Mouse (Mus musculus) E14TG2a.4 (cell line): ENCODE measurements around the gene Cers5.
A peak's percentile ranks its signal among the peaks of the same experiment; 100 is the strongest.
"Not testable (repeated sequence)": the region's sequence is repeated elsewhere in the genome, so short reads cannot be mapped to it uniquely, and the experiment has no call there.

ENCODE experiments used
- H3K27me3 ChIP-seq: 2 replicates; pipeline ENCODE4 v1.6.1; 2014; ENCODE audit warnings: low read length, control low read depth; ENCODE audit not compliant: insufficient read depth
- H3K36me3 ChIP-seq: 2 replicates; pipeline ENCODE4 v1.6.1; 2014; ENCODE audit warnings: low read length, control low read depth; ENCODE audit not compliant: insufficient read depth
- H3K4me1 ChIP-seq: replicated peaks from 2 replicates; pipeline ENCODE4 v1.6.1; 2014; ENCODE audit warnings: low read depth, low read length, control low read depth
- H3K4me3 ChIP-seq: replicated peaks from 2 replicates; pipeline ENCODE4 v1.5.1; 2014; ENCODE audit warnings: mild to moderate bottlenecking, low read length
- H3K9me3 ChIP-seq: 2 replicates; pipeline ENCODE4 v1.6.1; 2014; ENCODE audit warnings: low read length, control low read depth
- CTCF ChIP-seq: conservative IDR thresholded peaks from 2 replicates; pipeline ENCODE4 v1.5.1; 2014; ENCODE audit warnings: low read length
- NANOG ChIP-seq: IDR thresholded peaks from 2 replicates; pipeline ENCODE4 v1.6.1; 2014; ENCODE audit warnings: borderline replicate concordance, low read length, mixed read lengths
- POU5F1 ChIP-seq: IDR thresholded peaks from 2 replicates; pipeline ENCODE4 v1.6.1; 2014; ENCODE audit warnings: low read length, borderline replicate concordance

Gene Cers5

GRCm38 (mm10) chr15:99772881-99772924 lies at the start of gene Cers5:
Cers5 (minus strand) TSS chr15:99772885.
- not testable (repeated sequence) for H3K27me3 ChIP-seq, H3K36me3 ChIP-seq, H3K9me3 ChIP-seq
- Histone ChIP-seq H3K4me1 (peaks cover 18% of the 10 kb centered on the region), H3K4me3 (peak within 1 kb of the TSS; percentile 88)

GRCm38 (mm10) chr15:99819621-99820279 lies 47.1 kb upstream of the Cers5 start:
- no peaks in the 10 kb centered on the region for H3K9me3 ChIP-seq
- H3K27me3 ChIP-seq, result no peaks in the 10 kb centered on the region
- no peak for TF ChIP-seq NANOG
- no peak for TF ChIP-seq CTCF
- TF ChIP-seq POU5F1, result no peak
- H3K4me1 ChIP-seq, result peaks cover 42% of the 10 kb centered on the region
- H3K4me3 ChIP-seq, result no peak overlapping the region
- H3K36me3 ChIP-seq, result peaks cover 82% of the 10 kb centered on the region

GRCm38 (mm10) chr15:99819109-99819440 lies 46.4 kb upstream of the Cers5 start:
- Histone ChIP-seq H3K27me3 (no peaks in the 10 kb centered on the region), H3K9me3 (no peaks in the 10 kb centered on the region)
- no peak for TF ChIP-seq POU5F1
- no peak for TF ChIP-seq NANOG
- no peak for TF ChIP-seq CTCF

GRCm38 (mm10) chr15:99818321-99819108 lies 45.8 kb upstream of the Cers5 start:
- no peak for TF ChIP-seq POU5F1
- TF ChIP-seq NANOG, result no peak
- no peak for TF ChIP-seq CTCF
- H3K36me3 ChIP-seq, result peaks cover 79% of the 10 kb centered on the region
- H3K9me3 ChIP-seq, result no peaks in the 10 kb centered on the region
- no peaks in the 10 kb centered on the region for H3K27me3 ChIP-seq
- peaks cover 44% of the 10 kb centered on the region for H3K4me1 ChIP-seq
- no peak overlapping the region for H3K4me3 ChIP-seq

More at GRCm38 (mm10) chr15:99819109-99819440, 46.4 kb upstream of the Cers5 start:
- peaks cover 42% of the 10 kb centered on the region for H3K4me1 ChIP-seq
- no peak overlapping the region for H3K4me3 ChIP-seq
- peaks cover 79% of the 10 kb centered on the region for H3K36me3 ChIP-seq

GRCm38 (mm10) chr15:99817343-99818235 lies 44.9 kb upstream of the Cers5 start:
- TF ChIP-seq CTCF (no peak), POU5F1 (no peak), NANOG (no peak)
- H3K9me3 ChIP-seq, result no peaks in the 10 kb centered on the region
- peaks cover 78% of the 10 kb centered on the region for H3K36me3 ChIP-seq
- H3K4me1 ChIP-seq, result peaks cover 50% of the 10 kb centered on the region
- no peak overlapping the region for H3K4me3 ChIP-seq
- no peaks in the 10 kb centered on the region for H3K27me3 ChIP-seq

- TF ChIP-seq NANOG, result no peak
- peak; percentile 81 for TF ChIP-seq CTCF
- no peak for TF ChIP-seq POU5F1
- H3K36me3 ChIP-seq, result peaks cover 86% of the 10 kb centered on the region
- H3K4me1 ChIP-seq, result peaks cover 61% of the 10 kb centered on the region
- no peaks in the 10 kb centered on the region for H3K27me3 ChIP-seq
- H3K9me3 ChIP-seq, result no peaks in the 10 kb centered on the region
- H3K4me3 ChIP-seq, result no peak overlapping the region
Measured at GRCm38 (mm10) chr15:99815999-99816398, 43.3 kb upstream of the Cers5 start.

GRCm38 (mm10) chr15:99814554-99815260 lies 42.0 kb upstream of the Cers5 start:
- Histone ChIP-seq H3K27me3 (no peaks in the 10 kb centered on the region), H3K9me3 (no peaks in the 10 kb centered on the region), H3K4me1 (peaks cover 55% of the 10 kb centered on the region), H3K4me3 (no peak overlapping the region), H3K36me3 (peaks cover 85% of the 10 kb centered on the region)
- TF ChIP-seq POU5F1 (no peak), NANOG (no peak), CTCF (no peak)

GRCm38 (mm10) chr15:99813639-99814038 lies 41.0 kb upstream of the Cers5 start:
- H3K36me3 ChIP-seq, result peaks cover 83% of the 10 kb centered on the region
- peaks cover 50% of the 10 kb centered on the region for H3K4me1 ChIP-seq
- H3K9me3 ChIP-seq, result no peaks in the 10 kb centered on the region
- no peaks in the 10 kb centered on the region for H3K27me3 ChIP-seq
- TF ChIP-seq NANOG (no peak), CTCF (no peak), POU5F1 (no peak)
- H3K4me3 ChIP-seq, result no peak overlapping the region
